Mouse (Mus musculus) megakaryocyte, embryonic 14.5 days (primary cell): ENCODE data around the gene Lrrc52.

Experiments used
- FLI1 ChIP-seq: IDR thresholded peaks from 2 replicates; pipeline ENCODE4 v1.6.1; 2012; ENCODE audit warnings: low read length, inconsistent platforms, mixed read lengths
- GATA1 ChIP-seq: IDR thresholded peaks from 3 replicates; pipeline ENCODE4 v1.6.1; 2012; ENCODE audit warnings: mixed read lengths, low read length, inconsistent platforms, borderline replicate concordance

DNA sequence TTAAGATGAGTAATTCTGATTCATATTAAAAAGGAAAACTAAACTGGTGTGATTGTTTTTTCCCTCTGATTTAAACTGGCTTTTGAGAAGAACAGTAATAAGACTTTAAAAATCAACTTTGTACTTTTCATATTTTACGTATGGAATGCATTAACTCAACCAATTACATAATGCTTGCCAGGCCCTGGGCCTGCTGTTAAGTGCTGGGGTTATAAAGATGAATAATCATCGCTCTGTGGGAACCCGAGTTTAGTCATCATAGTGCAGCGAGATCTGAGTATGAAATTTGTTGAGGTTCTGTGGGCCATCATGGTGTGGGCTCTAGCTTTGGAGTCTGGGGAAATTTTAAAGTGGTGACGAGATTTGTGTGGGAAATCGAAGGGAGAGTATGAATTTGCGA lies 39.9 kb downstream of the Lrrc52 start:
- TF ChIP-seq GATA1 = no peak
- no peak for TF ChIP-seq FLI1
